Mouse (Mus musculus) midbrain, embryonic 11.5 days (tissue): ENCODE measurements around the gene Picalm. TPM values are rescaled to one million over a fixed set of nuclear protein-coding genes. Genes with fewer than 3 reads are reported as not detected.
A peak's percentile ranks its signal among the peaks of the same experiment; 100 is the strongest.

Experiments used
- ATAC-seq: fragments of 200-750 bp; cut with Nextera tagmentation; 2 replicates; pipeline ENCODE4 v1.8.0; 2017; ENCODE audit warnings: moderate TSS enrichment, moderate library complexity; ENCODE audit not compliant: low FRiP score
- DNase-seq: peaks from one replicate; pipeline ENCODE4 v3.0.0; 2015; ENCODE audit warnings: low spot score; ENCODE audit errors: missing footprints
- H3K27ac ChIP-seq: fragments of 300-500 bp; sonication (generic); 2 replicates; pipeline ENCODE4 v1.5.1; 2014; ENCODE audit warnings: low read depth, low read length
- H3K27me3 ChIP-seq: fragments of 300-500 bp; sonication (generic); 2 replicates; pipeline ENCODE4 v1.6.1; 2014; ENCODE audit warnings: mild to moderate bottlenecking, low read length, moderate library complexity, mixed read lengths; ENCODE audit not compliant: control insufficient read depth, insufficient read depth
- H3K36me3 ChIP-seq: fragments of 300-500 bp; sonication (generic); 2 replicates; pipeline ENCODE4 v1.6.1; 2014; ENCODE audit warnings: mild to moderate bottlenecking, low read length, moderate library complexity, mixed read lengths; ENCODE audit not compliant: control insufficient read depth, insufficient read depth
- H3K4me1 ChIP-seq: fragments of 300-500 bp; sonication (generic); 2 replicates; pipeline ENCODE4 v1.6.1; 2014; ENCODE audit warnings: low read length; ENCODE audit not compliant: control insufficient read depth, insufficient read depth
- H3K4me2 ChIP-seq: fragments of 300-500 bp; sonication (generic); 2 replicates; pipeline ENCODE4 v1.6.1; 2014; ENCODE audit warnings: mild to moderate bottlenecking, moderate library complexity
- H3K4me3 ChIP-seq: fragments of 300-500 bp; sonication (generic); 2 replicates; pipeline ENCODE4 v1.5.1; 2014; ENCODE audit warnings: low read depth, low read length
- H3K9ac ChIP-seq: fragments of 300-500 bp; sonication (generic); 2 replicates; pipeline ENCODE4 v1.6.1; 2014; ENCODE audit warnings: low read length
- H3K9me3 ChIP-seq: fragments of 300-500 bp; sonication (generic); 2 replicates; pipeline ENCODE4 v1.6.1; 2016; ENCODE audit warnings: low read length; ENCODE audit not compliant: control insufficient read depth
- WGBS: fragments of 180-500 bp; shearing (Covaris S2); extraction: QIAGEN DNeasy Blood & Tissue Kit; methylation state at CpG from one replicate; pipeline ENCODE4 v1.1.7; 2014; 5-methylcytosine and 5-hydroxymethylcytosine counted together
- polyA plus RNA-seq: library from polyadenylated mRNA; unstranded; fragments of >200 nt; fragmentation: Nextera tagmentation; extraction: Ambion mirVana; gene quantifications from 2 replicates; pipeline ENCODE4 v1.2.1, GENCODE M21; 2014

Gene Picalm
- polyA plus RNA-seq, 1 experiment from 2014 or later, result 35.7 TPM

DNA sequence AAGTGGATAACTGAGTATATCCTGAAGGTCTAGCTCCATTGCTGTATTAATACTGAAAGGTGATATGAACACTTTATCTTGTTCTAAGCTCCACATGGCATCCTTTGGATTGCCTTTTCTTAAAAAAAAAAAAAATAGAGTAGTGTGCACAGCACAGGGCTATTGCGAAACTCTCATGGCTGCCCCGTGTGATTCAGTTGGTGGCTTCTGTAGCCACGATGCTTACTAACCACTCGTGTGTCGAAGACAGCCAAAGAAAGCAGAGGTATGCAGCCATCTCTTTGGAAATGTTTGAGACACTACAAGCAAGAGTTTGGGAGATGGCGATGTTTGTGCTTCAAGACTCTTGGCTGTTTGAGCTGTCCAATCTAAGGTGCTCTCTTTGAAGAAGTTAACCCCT lies 113.1 kb downstream of the Picalm start:
- Histone ChIP-seq H3K9me3 (no peaks in the 10 kb centered on the region), H3K4me1 (no peaks in the 10 kb centered on the region), H3K9ac (no peak overlapping the region), H3K27ac (no peak overlapping the region), H3K36me3 (no peaks in the 10 kb centered on the region), H3K4me3 (no peak overlapping the region), H3K27me3 (no peaks in the 10 kb centered on the region), H3K4me2 (no peak overlapping the region)
- 91% methylated on average over 6 of the region's 6 CpGs for WGBS
- ATAC-seq, result no peak
- DNase-seq, result no peak

DNA sequence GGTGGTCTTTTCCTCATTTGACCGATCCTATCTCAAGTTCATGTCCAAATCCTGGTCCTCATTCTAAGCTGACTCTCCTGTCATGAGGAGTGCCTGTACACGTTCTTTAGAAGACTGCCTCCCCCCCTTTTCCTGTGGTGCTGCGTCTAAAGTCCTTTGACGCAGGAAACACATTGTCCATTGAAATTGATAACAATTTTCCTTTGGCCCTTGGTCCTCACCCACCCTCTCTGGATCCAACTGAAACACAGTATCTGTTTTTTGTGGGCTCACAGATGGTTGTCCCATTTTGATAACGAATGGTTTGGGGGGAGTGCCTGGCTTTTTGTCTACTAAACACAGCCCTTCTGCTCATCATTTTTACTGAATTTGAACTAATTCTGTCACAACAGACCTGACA lies 113.6 kb downstream of the Picalm start:
- H3K4me3 ChIP-seq, result no peak overlapping the region
- ATAC-seq, result no peak
- no peak overlapping the region for H3K27ac ChIP-seq
- H3K9me3 ChIP-seq, result no peaks in the 10 kb centered on the region
- H3K9ac ChIP-seq, result no peak overlapping the region
- DNase-seq, result no peak
- H3K4me1 ChIP-seq, result no peaks in the 10 kb centered on the region
- no peaks in the 10 kb centered on the region for H3K27me3 ChIP-seq
- WGBS, result 87% methylated on average over 5 of the region's 5 CpGs
- no peaks in the 10 kb centered on the region for H3K36me3 ChIP-seq
- H3K4me2 ChIP-seq, result no peak overlapping the region

DNA sequence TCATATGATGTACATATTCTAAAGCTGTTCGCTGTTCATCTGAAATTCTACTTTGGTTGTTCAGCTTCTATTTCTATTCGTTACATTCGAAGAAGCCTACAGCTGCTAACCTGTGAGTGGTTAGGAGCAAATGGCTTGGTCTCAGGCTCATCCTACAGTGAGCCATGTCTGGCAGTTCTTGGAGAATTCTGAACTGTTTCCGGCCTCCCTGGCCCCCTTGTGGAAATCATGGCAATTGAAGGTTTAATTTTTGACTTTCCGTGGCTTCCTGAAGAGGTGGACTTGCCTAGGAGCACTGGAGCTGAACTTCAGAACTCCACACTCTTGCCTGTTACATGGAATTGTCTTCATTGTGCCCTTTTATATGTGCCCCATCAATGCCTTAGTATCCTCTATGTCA lies 122.9 kb downstream of the Picalm start:
- 76% methylated on average over 5 of the region's 5 CpGs for WGBS
- no peak for DNase-seq

DNA sequence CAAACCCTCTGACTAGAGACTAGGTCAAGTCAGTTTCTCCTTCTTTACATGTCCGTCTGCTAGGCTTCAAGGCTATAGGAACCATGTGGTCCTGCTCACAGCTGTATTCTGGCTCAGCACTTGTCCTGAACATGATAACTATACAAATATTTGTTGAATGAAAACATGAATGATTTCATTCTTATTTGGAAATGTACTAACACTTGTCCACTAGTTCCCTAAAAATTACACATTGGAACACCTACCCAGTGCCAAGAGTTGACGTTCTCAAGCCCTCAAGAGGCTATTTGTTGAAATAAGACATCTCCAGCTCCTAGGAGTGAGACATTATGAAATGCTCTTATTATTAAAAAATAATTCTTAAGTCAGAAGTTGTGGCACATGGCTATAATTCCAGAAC lies 128.7 kb downstream of the Picalm start:
- H3K27ac ChIP-seq, result no peak overlapping the region
- H3K4me1 ChIP-seq, result no peaks in the 10 kb centered on the region; the same call in 1 of the 2 replicates
- H3K9me3 ChIP-seq, result no peaks in the 10 kb centered on the region
- no peaks in the 10 kb centered on the region for H3K36me3 ChIP-seq
- DNase-seq, result no peak
- H3K9ac ChIP-seq, result no peak overlapping the region
- H3K27me3 ChIP-seq, result no peaks in the 10 kb centered on the region
- ATAC-seq, result no peak
- 91% methylated on average over 2 of the region's 2 CpGs for whole genome bisulfite sequencing
- no peak overlapping the region for H3K4me3 ChIP-seq
- no peak overlapping the region for H3K4me2 ChIP-seq

More for the DNA sequence above, 122.9 kb downstream of the Picalm start:
- Histone ChIP-seq H3K27ac (no peak overlapping the region), H3K4me3 (no peak overlapping the region), H3K9ac (no peak overlapping the region), H3K9me3 (no peaks in the 10 kb centered on the region), H3K27me3 (no peaks in the 10 kb centered on the region), H3K36me3 (no peaks in the 10 kb centered on the region), H3K4me2 (no peak overlapping the region), H3K4me1 (no peaks in the 10 kb centered on the region)
- ATAC-seq, result no peak

DNA sequence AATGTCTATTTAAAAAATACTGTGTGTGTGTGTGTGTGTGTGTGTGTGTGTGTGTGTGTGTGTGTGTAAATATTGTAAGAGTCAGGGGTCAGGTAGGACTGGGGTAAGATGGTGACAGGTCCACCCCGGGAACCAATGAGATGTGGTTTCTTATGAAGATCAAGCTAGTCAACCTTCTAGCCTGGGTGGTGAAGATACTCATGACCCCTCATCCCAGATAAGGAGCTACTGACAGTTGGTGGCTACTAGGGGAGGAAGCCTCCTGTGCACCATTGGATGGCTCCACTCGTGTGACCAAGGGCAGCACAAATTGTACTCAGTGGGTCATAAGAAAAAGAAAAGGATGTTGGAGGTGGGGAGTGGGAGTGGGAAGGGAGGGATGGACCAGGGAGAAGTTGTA lies 129.9 kb downstream of the Picalm start:
- Histone ChIP-seq H3K4me1 (no peaks in the 10 kb centered on the region; the same call in 1 of the 2 replicates), H3K9me3 (no peaks in the 10 kb centered on the region), H3K27ac (no peak overlapping the region), H3K27me3 (no peaks in the 10 kb centered on the region), H3K4me2 (no peak overlapping the region), H3K36me3 (no peaks in the 10 kb centered on the region), H3K9ac (no peak overlapping the region), H3K4me3 (no peak overlapping the region)
- DNase-seq, result no peak
- ATAC-seq, result no peak
- WGBS, result 77% methylated on average over 2 of the region's 2 CpGs

DNA sequence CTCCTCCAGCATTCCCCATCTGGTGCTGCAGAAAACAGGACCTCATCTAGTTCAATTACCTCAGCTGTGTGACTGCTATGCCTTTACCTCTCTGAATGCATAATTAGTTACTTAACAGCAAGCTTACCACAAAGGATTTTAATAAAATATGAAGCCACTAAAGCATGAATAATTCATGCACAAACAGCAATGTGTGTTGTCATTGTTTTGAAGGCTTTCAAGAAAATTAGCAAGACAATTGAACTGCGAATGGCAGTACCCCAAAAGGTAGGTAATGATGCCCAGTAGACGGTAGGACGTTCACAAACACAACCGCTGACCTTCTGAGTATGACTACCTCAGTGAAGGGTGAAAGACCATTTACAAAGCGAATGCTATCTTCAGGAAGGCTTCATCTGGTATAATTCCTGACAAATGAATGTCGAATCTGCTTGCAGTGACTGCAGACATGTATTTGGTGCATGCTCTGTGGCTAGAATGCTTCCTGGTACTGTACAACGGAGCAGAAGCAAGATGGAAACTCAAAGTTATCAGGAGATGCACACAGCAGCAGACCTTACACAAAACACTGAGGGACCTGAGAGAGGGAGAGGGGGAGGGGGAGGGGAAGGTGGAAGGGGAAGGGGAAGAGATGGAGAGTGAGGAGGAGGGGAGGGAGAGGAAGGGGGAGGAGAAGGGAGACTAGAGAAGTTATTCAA lies 132.0 kb downstream of the Picalm start:
- H3K36me3 ChIP-seq, result no peaks in the 10 kb centered on the region
- WGBS, result 34% methylated on average over 7 of the region's 7 CpGs
- H3K9ac ChIP-seq, result no peak overlapping the region
- no peaks in the 10 kb centered on the region for H3K9me3 ChIP-seq
- peaks cover 4% of the 10 kb centered on the region for H3K4me1 ChIP-seq
- DNase-seq, result peak; percentile 83
- H3K27ac ChIP-seq, result peak overlapping the region; percentile 17; the same call in 1 of the 2 replicates
- no peak overlapping the region for H3K4me3 ChIP-seq
- H3K27me3 ChIP-seq, result no peaks in the 10 kb centered on the region
- H3K4me2 ChIP-seq, result no peak overlapping the region; the same call in 1 of the 2 replicates
- ATAC-seq, result peak; percentile 65

Other genes starting within 250 kb of the Picalm start
- gene Ccdc81, start 226.6 kb upstream of the Picalm start, polyA plus RNA-seq, result 0.10 and 0.23 TPM in 2 replicates
- gene Hikeshi, start 189.0 kb upstream of the Picalm start, polyA plus RNA-seq, result 153 and 159 TPM in 2 replicates
- 82.8 and 85.7 TPM in 2 replicates for gene Eed, start 149.2 kb upstream of the Picalm start, polyA plus RNA-seq
- 0.11 TPM in 1 of 2 replicates, not detected in the other for gene Ccdc83, start 135.6 kb downstream of the Picalm start, polyA plus RNA-seq
- 3.8 and 4.7 TPM in 2 replicates for gene Sytl2, start 172.0 kb downstream of the Picalm start, polyA plus RNA-seq